Mouse (Mus musculus): ENCODE data around the gene Gpc3. TPM values are rescaled to one million over a fixed set of nuclear protein-coding genes. Genes with fewer than 3 reads are reported as not detected.

The Gpc3 gene
- total and polyA plus RNA-seq, 3 experiments: not detected

GRCm38 (mm10) chrX:52340251-52340650, 273.5 kb downstream of the Gpc3 start:
- in situ Hi-C loops (cut with MboI; ENCODE audit: low pct_ligation_motif_present, low pct_unique_long_range_greater_than_20kb, low sequenced_read_pairs): no loop called here
- H3K4me3 ChIP-seq (replicated peaks in 1 of 3; ENCODE audit: low read depth in 2 of 3, low read length in 2 of 3, poor library complexity in 1 of 3): no peak overlapping the region
- no peaks in the 10 kb centered on the region for H3K36me3 ChIP-seq (replicated peaks in 1 of 2; ENCODE audit: control insufficient read depth in 1 of 2, insufficient read depth in 1 of 2, low read length in 1 of 2)
- H3K4me2 ChIP-seq (ENCODE audit: insufficient read depth, low read depth, poor library complexity, severe bottlenecking): no peak overlapping the region
- no peaks in the 10 kb centered on the region for H3K27me3 ChIP-seq (replicated peaks)
- no peak for DNase-seq (ENCODE audit: extremely low read depth)
- TF ChIP-seq SIN3A (IDR thresholded peaks at IDR 0.05; ENCODE audit: low read length) (no peak), GABPA (IDR thresholded peaks at IDR 0.05; ENCODE audit: insufficient replicate concordance, low read depth, low read length) (no peak), KAT2A (IDR thresholded peaks at IDR 0.05; ENCODE audit: insufficient replicate concordance, low read length) (no peak), PAX5 (IDR thresholded peaks at IDR 0.05; ENCODE audit: low read length) (no peak), MAX (IDR thresholded peaks at IDR 0.05; ENCODE audit: low read length) (no peak), BHLHE40 (IDR thresholded peaks at IDR 0.05; ENCODE audit: low read depth, low read length) (no peak), MXI1 (IDR thresholded peaks at IDR 0.05; ENCODE audit: low read depth, low read length) (no peak), ZC3H11A (IDR thresholded peaks at IDR 0.05; ENCODE audit: low read depth, low read length) (no peak), EP300 (IDR thresholded peaks at IDR 0.05; ENCODE audit: low read length) (no peak), JUND (conservative IDR thresholded peaks at IDR 0.05; ENCODE audit: low read depth, low read length) (no peak), TCF12 (IDR thresholded peaks at IDR 0.05; ENCODE audit: low read depth, low read length) (no peak), TBP (conservative IDR thresholded peaks at IDR 0.05; ENCODE audit: low read depth, low read length) (no peak), ETS1 (conservative IDR thresholded peaks at IDR 0.05; ENCODE audit: low read depth, low read length) (no peak), JUN (IDR thresholded peaks at IDR 0.05; ENCODE audit: insufficient read depth, low read depth, low read length) (no peak), CHD2 (IDR thresholded peaks at IDR 0.05; ENCODE audit: low read length) (no peak), ZKSCAN1 (IDR thresholded peaks at IDR 0.05; ENCODE audit: borderline replicate concordance, low read depth, low read length) (no peak)
- no peaks in the 10 kb centered on the region for H3K79me2 ChIP-seq (replicated peaks; ENCODE audit: control insufficient read depth, extremely low read depth, insufficient read depth, poor library complexity, severe bottlenecking)
- H3K27ac ChIP-seq (ENCODE audit: insufficient read depth, low read depth): no peak overlapping the region
- H3K4me1 ChIP-seq (ENCODE audit: control insufficient read depth in 1 of 2, insufficient read depth in 2 of 2): no peaks in the 10 kb centered on the region
- H3K9me3 ChIP-seq (replicated peaks; ENCODE audit: low read length): no peaks in the 10 kb centered on the region
- H3K9ac ChIP-seq (ENCODE audit: insufficient read depth, low read depth): no peak overlapping the region
- dilution Hi-C loops (cut with MboI; ENCODE audit: extremely low pct_ligation_motif_present, extremely low pct_unique_long_range_greater_than_20kb, low sequenced_read_pairs): no loop called here

- H3K79me2 ChIP-seq (replicated peaks; ENCODE audit: control insufficient read depth, extremely low read depth, insufficient read depth, poor library complexity, severe bottlenecking): no peaks in the 10 kb centered on the region
- no peak overlapping the region for H3K9ac ChIP-seq (ENCODE audit: insufficient read depth, low read depth)
- no peak for DNase-seq (ENCODE audit: extremely low read depth)
- no peak overlapping the region for H3K27ac ChIP-seq (ENCODE audit: insufficient read depth, low read depth)
- no peak overlapping the region for H3K4me3 ChIP-seq (replicated peaks in 1 of 3; ENCODE audit: low read depth in 2 of 3, low read length in 2 of 3, poor library complexity in 1 of 3)
- H3K9me3 ChIP-seq (replicated peaks; ENCODE audit: low read length): no peaks in the 10 kb centered on the region
- no peak overlapping the region for H3K4me2 ChIP-seq (ENCODE audit: insufficient read depth, low read depth, poor library complexity, severe bottlenecking)
- dilution Hi-C loops (cut with MboI; ENCODE audit: extremely low pct_ligation_motif_present, extremely low pct_unique_long_range_greater_than_20kb, low sequenced_read_pairs): no loop called here
- TF ChIP-seq USF1 (IDR thresholded peaks at IDR 0.05; ENCODE audit: low read depth, low read length) (no peak), ELF1 (IDR thresholded peaks at IDR 0.05; ENCODE audit: low read depth, low read length) (no peak), ZNF384 (IDR thresholded peaks at IDR 0.05; ENCODE audit: low read depth, low read length) (no peak), JUND (conservative IDR thresholded peaks at IDR 0.05; ENCODE audit: low read depth, low read length) (no peak), ZKSCAN1 (IDR thresholded peaks at IDR 0.05; ENCODE audit: borderline replicate concordance, low read depth, low read length) (no peak), TBP (conservative IDR thresholded peaks at IDR 0.05; ENCODE audit: low read depth, low read length) (no peak), EP300 (IDR thresholded peaks at IDR 0.05; ENCODE audit: low read length) (no peak)
- no peaks in the 10 kb centered on the region for H3K36me3 ChIP-seq (replicated peaks in 1 of 2; ENCODE audit: control insufficient read depth in 1 of 2, insufficient read depth in 1 of 2, low read length in 1 of 2)
- in situ Hi-C loops (cut with MboI; ENCODE audit: low pct_ligation_motif_present, low pct_unique_long_range_greater_than_20kb, low sequenced_read_pairs): no loop called here
- H3K27me3 ChIP-seq (replicated peaks): no peaks in the 10 kb centered on the region
- no peaks in the 10 kb centered on the region for H3K4me1 ChIP-seq (ENCODE audit: control insufficient read depth in 1 of 2, insufficient read depth in 2 of 2)
Measured at GRCm38 (mm10) chrX:52321791-52322190, 292.0 kb downstream of the Gpc3 start.

Measured in CH12.LX (cell line).